Mouse (Mus musculus): ENCODE data around the gene Ctc1.
A peak's percentile ranks its signal among the peaks of the same experiment; 100 is the strongest.

Ctc1 gene

GRCm38 (mm10) chr11:69048151-69048550 is 32.4 kb downstream of the Ctc1 start:
- DNase-seq (ENCODE audit: low spot score in 2 of 2) = no peak

- DNase-seq (ENCODE audit: low spot score in 2 of 2) = no peak
Measured at GRCm38 (mm10) chr11:69050748-69051147, 35.0 kb downstream of the Ctc1 start.

- DNase-seq (ENCODE audit: low spot score in 2 of 2) = no peak
Measured at GRCm38 (mm10) chr11:69051771-69052170, 36.1 kb downstream of the Ctc1 start.

- no peak for DNase-seq (ENCODE audit: low spot score in 2 of 2)
Measured at GRCm38 (mm10) chr11:69052824-69053421, 37.2 kb downstream of the Ctc1 start.

GRCm38 (mm10) chr11:69053848-69054247 is 38.1 kb downstream of the Ctc1 start:
- no peak for DNase-seq (ENCODE audit: low spot score in 2 of 2)

- no peak for DNase-seq (ENCODE audit: low spot score in 2 of 2)
Measured at GRCm38 (mm10) chr11:69058265-69058664, 42.6 kb downstream of the Ctc1 start.

GRCm38 (mm10) chr11:69058729-69059356 is 43.1 kb downstream of the Ctc1 start:
- no peak for DNase-seq (ENCODE audit: low spot score in 2 of 2)

- DNase-seq (ENCODE audit: low spot score in 2 of 2) = peak; percentile 98 to 99
Measured at GRCm38 (mm10) chr11:69059357-69059974, 43.8 kb downstream of the Ctc1 start, which contains the start of gene Borcs6. TSS of gene Borcs6 (plus strand) at chr11:69059717.

- peak in 1 of 2 experiments; percentile 44 for DNase-seq (ENCODE audit: low spot score in 2 of 2)
Measured at GRCm38 (mm10) chr11:69059975-69060411, 44.3 kb downstream of the Ctc1 start.

GRCm38 (mm10) chr11:69060448-69061254 is 44.9 kb downstream of the Ctc1 start:
- peak; percentile 23 to 38 for DNase-seq (ENCODE audit: low spot score in 2 of 2)

- no peak for DNase-seq (ENCODE audit: low spot score in 2 of 2)
Measured at GRCm38 (mm10) chr11:69061255-69061912, 45.7 kb downstream of the Ctc1 start.

- DNase-seq (ENCODE audit: low spot score in 2 of 2) = peak; percentile 52 to 85
Measured at GRCm38 (mm10) chr11:69062194-69062760, 46.6 kb downstream of the Ctc1 start.

GRCm38 (mm10) chr11:69062761-69063224 is 47.1 kb downstream of the Ctc1 start:
- DNase-seq (ENCODE audit: low spot score in 2 of 2) = peak; percentile 89 to 97

GRCm38 (mm10) chr11:69063413-69064201 is 47.9 kb downstream of the Ctc1 start:
- DNase-seq (ENCODE audit: low spot score in 2 of 2) = peak; percentile 70 to 76

- DNase-seq (ENCODE audit: low spot score in 2 of 2) = no peak
Measured at GRCm38 (mm10) chr11:69064259-69065133, 48.8 kb downstream of the Ctc1 start.

GRCm38 (mm10) chr11:69065394-69065925 is 49.7 kb downstream of the Ctc1 start:
- no peak for DNase-seq (ENCODE audit: low spot score in 2 of 2)

- DNase-seq (ENCODE audit: low spot score in 2 of 2) = peak in 1 of 2 experiments; percentile 42
Measured at GRCm38 (mm10) chr11:69066163-69066861, 50.6 kb downstream of the Ctc1 start.

GRCm38 (mm10) chr11:69066956-69067355 is 51.2 kb downstream of the Ctc1 start:
- peak; percentile 78 to 91 for DNase-seq (ENCODE audit: low spot score in 2 of 2)

Measured in heart, adult 9 months (tissue).